Mouse (Mus musculus): Measurements from ENCODE around the gene Ankrd13a.

Ankrd13a gene

GRCm38 (mm10) chr5:114774403-114775051 is at the start of gene Ankrd13a:
Ankrd13a (plus strand) TSS chr5:114774677.
- in situ Hi-C loops (cut with MseI, MboI) = no loop called here

- in situ Hi-C loops (cut with MseI, MboI) = no loop called here
These were observed 46.3 kb upstream of the Ankrd13a start for GRCm38 (mm10) chr5:114728160-114728559.

GRCm38 (mm10) chr5:114730129-114730528 is 44.3 kb upstream of the Ankrd13a start:
- in situ Hi-C loops (cut with MseI, MboI) = no loop called here

GRCm38 (mm10) chr5:114731498-114731897 is 43.0 kb upstream of the Ankrd13a start:
- in situ Hi-C loops (cut with MseI, MboI) = no loop called here

- in situ Hi-C loops (cut with MseI, MboI) = no loop called here
These were observed 42.5 kb upstream of the Ankrd13a start for GRCm38 (mm10) chr5:114731969-114732368.

GRCm38 (mm10) chr5:114733606-114734005 is 40.9 kb upstream of the Ankrd13a start:
- in situ Hi-C loops (cut with MseI, MboI) = no loop called here

- in situ Hi-C loops (cut with MseI, MboI) = no loop called here
These were observed 37.2 kb upstream of the Ankrd13a start for GRCm38 (mm10) chr5:114737090-114737887.

- in situ Hi-C loops (cut with MseI, MboI) = no loop called here
These were observed 35.7 kb upstream of the Ankrd13a start for GRCm38 (mm10) chr5:114738707-114739241.

GRCm38 (mm10) chr5:114740595-114740994 is 33.9 kb upstream of the Ankrd13a start:
- in situ Hi-C loops (cut with MseI, MboI) = no loop called here

GRCm38 (mm10) chr5:114742572-114742971 is 31.9 kb upstream of the Ankrd13a start:
- in situ Hi-C loops (cut with MseI, MboI) = no loop called here

- in situ Hi-C loops (cut with MseI, MboI) = no loop called here
These were observed 31.3 kb upstream of the Ankrd13a start for GRCm38 (mm10) chr5:114742998-114743696.

- in situ Hi-C loops (cut with MseI, MboI) = no loop called here
These were observed 30.8 kb upstream of the Ankrd13a start for GRCm38 (mm10) chr5:114743697-114744090.

GRCm38 (mm10) chr5:114745581-114745980 is 28.9 kb upstream of the Ankrd13a start:
- in situ Hi-C loops (cut with MseI, MboI) = no loop called here

GRCm38 (mm10) chr5:114746886-114747285 is 27.6 kb upstream of the Ankrd13a start:
- in situ Hi-C loops (cut with MseI, MboI) = no loop called here

GRCm38 (mm10) chr5:114747521-114747920 is 27.0 kb upstream of the Ankrd13a start:
- in situ Hi-C loops (cut with MseI, MboI) = no loop called here

GRCm38 (mm10) chr5:114750325-114750724 is 24.2 kb upstream of the Ankrd13a start:
- in situ Hi-C loops (cut with MseI, MboI) = no loop called here

- in situ Hi-C loops (cut with MseI, MboI) = no loop called here
These were observed 22.1 kb upstream of the Ankrd13a start for GRCm38 (mm10) chr5:114752397-114752796.

- in situ Hi-C loops (cut with MseI, MboI) = no loop called here
These were observed 21.1 kb upstream of the Ankrd13a start for GRCm38 (mm10) chr5:114753384-114753783.

GRCm38 (mm10) chr5:114759536-114760090 is 14.9 kb upstream of the Ankrd13a start:
- in situ Hi-C loops (cut with MseI, MboI) = no loop called here

GRCm38 (mm10) chr5:114761980-114762379 is 12.5 kb upstream of the Ankrd13a start:
- in situ Hi-C loops (cut with MseI, MboI) = no loop called here

GRCm38 (mm10) chr5:114764812-114765735 is 9.4 kb upstream of the Ankrd13a start:
- in situ Hi-C loops (cut with MseI, MboI) = no loop called here

All from mouse trophoblast stem cell (cell line).